Mouse (Mus musculus): Measurements from ENCODE around the gene Gps2. TPM values are rescaled to one million over a fixed set of nuclear protein-coding genes. Genes with fewer than 3 reads are reported as not detected.

Gps2 gene
- polyA plus RNA-seq, 1 experiment from 2014 or later: 92.0 TPM

DNA sequence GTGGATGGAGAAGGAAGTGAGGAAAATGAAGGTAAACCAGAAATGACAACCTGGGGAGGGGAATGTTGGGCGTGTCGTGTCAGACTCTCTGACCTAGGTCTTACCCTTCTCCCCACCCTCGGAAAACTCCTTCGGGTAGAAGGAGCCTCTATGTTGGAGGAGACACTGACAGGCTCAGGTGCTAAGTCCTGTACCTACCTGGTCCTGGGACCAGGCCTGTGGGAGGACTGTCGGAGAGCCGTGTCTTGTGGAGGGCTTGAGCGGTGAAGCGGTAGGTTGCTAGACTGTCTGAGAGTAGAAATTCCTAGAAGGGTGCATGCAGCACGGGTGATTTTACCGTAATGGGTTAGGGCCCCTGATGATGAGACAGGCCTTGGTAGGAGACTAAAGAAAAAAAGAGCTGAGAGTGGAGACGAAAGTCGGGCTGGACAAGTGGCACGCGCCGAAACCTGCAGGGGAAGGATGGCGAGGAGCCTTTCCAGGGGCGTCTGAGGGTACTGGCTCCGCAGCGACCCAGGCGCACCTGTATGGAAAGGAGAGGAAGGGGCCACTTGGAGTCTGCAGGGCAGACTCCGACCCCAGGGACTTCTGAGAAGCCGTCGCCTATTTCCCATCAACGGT is 51.1 kb downstream of the Gps2 start, which contains the start of gene Cldn7:
TSS of gene Cldn7 (plus strand) at position 130 of the 621 bp plus-strand sequence.
- H3K9me3 ChIP-seq: no peaks in the 10 kb centered on the region
- H3K36me3 ChIP-seq: peaks cover 18% of the 10 kb centered on the region
- H3K4me2 ChIP-seq (replicated peaks): peak within 1 kb of the TSS; percentile 38
- H3K9ac ChIP-seq: no peak within 1 kb of the TSS
- H3K4me3 ChIP-seq: peak within 1 kb of the TSS; percentile 11; the same call in 1 of the 2 replicates
- H3K27ac ChIP-seq: no peak within 1 kb of the TSS
- H3K4me1 ChIP-seq: peaks cover 15% of the 10 kb centered on the region
- ATAC-seq (ENCODE audit: low FRiP score, low read depth): no peak
- H3K27me3 ChIP-seq (replicated peaks): peaks cover 71% of the 10 kb centered on the region
- 11% methylated on average over 24 of the region's 24 CpGs for WGBS

DNA sequence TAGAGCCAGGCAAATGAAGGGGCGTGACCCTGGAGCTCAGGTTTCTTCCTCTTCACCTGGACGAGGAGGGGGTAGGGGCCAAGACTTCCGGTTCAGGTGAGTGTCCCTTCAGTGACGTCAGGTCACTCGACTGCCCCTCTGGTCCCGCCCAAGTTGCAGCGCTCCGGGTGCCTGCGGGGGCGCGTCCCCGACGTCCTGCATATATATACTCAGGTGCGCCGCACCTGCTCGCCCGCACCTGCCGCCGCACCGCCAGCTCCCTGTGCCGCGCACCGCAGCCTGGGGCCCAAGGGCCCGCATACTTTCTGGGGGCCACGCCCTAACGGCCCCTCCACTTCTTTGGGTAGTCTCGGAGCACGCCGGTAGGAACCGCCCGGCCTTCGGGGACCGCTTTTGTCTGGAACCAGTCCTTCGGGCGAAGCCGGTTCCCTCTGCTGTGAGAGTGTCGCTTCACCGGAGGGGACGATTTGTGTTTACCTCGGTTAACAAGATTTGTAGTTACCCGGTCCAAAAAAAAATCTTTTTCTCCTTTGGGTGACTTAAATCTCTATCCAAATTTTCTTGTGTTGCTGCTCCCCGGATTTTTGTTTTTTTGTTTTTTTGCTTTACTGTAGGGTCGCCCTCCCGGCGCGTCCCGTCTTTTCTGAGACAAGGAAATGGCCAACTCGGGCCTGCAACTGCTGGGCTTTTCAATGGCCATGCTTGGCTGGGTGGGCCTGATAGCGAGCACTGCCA is 51.8 kb downstream of the Gps2 start:
- peaks cover 71% of the 10 kb centered on the region for H3K27me3 ChIP-seq (replicated peaks)
- no peaks in the 10 kb centered on the region for H3K9me3 ChIP-seq
- peak overlapping the region; percentile 55 for H3K4me2 ChIP-seq (replicated peaks)
- no peak overlapping the region for H3K27ac ChIP-seq
- 2% methylated on average over 49 of the region's 49 CpGs for WGBS
- peaks cover 15% of the 10 kb centered on the region for H3K4me1 ChIP-seq
- H3K4me3 ChIP-seq: peak overlapping the region; percentile 11
- ATAC-seq (ENCODE audit: low FRiP score, low read depth): no peak
- H3K36me3 ChIP-seq: peaks cover 25% of the 10 kb centered on the region
- H3K9ac ChIP-seq: no peak overlapping the region

Small RNA genes lying within 50 kb of the gene (microRNA-seq; reads per million reads assigned to microRNA genes)
- not detected for gene Mir6924

Other genes starting within 250 kb of the Gps2 start
- 7.7 and 8.0 TPM in 2 replicates for gene Cd68, start 247.7 kb upstream of the Gps2 start, polyA plus RNA-seq (2016; fragmentation: Nextera tagmentation; extraction: Ambion mirVana)
- 598 and 684 TPM in 2 replicates for gene Eif4a1, start 241.5 kb upstream of the Gps2 start, polyA plus RNA-seq (2016; fragmentation: Nextera tagmentation; extraction: Ambion mirVana)
- gene Senp3, start 231.8 kb upstream of the Gps2 start, polyA plus RNA-seq (2016; fragmentation: Nextera tagmentation; extraction: Ambion mirVana): 97.8 and 115 TPM in 2 replicates
- 0.20 TPM in 1 of 2 replicates, not detected in the other for gene Tnfsf13, start 228.1 kb upstream of the Gps2 start, polyA plus RNA-seq (2016; fragmentation: Nextera tagmentation; extraction: Ambion mirVana)
- 1.9 and 2.7 TPM in 2 replicates for gene Tnfsf12, start 218.0 kb upstream of the Gps2 start, polyA plus RNA-seq (2016; fragmentation: Nextera tagmentation; extraction: Ambion mirVana)
- 1.4 TPM in 2 replicates for gene Tnfsfm13, start 217.8 kb upstream of the Gps2 start, polyA plus RNA-seq (2016; fragmentation: Nextera tagmentation; extraction: Ambion mirVana)
- 28.5 and 31.2 TPM in 2 replicates for gene Polr2a, start 155.3 kb upstream of the Gps2 start, polyA plus RNA-seq (2016; fragmentation: Nextera tagmentation; extraction: Ambion mirVana)
- not detected in 2 replicates for gene Slc35g3, start 151.9 kb upstream of the Gps2 start, polyA plus RNA-seq (2016; fragmentation: Nextera tagmentation; extraction: Ambion mirVana)
- gene Zbtb4, start 148.0 kb upstream of the Gps2 start, polyA plus RNA-seq (2016; fragmentation: Nextera tagmentation; extraction: Ambion mirVana): 2.3 and 2.4 TPM in 2 replicates
- gene Chrnb1, start 117.9 kb upstream of the Gps2 start, polyA plus RNA-seq (2016; fragmentation: Nextera tagmentation; extraction: Ambion mirVana): 5.3 and 5.8 TPM in 2 replicates
- 4.1 and 5.6 TPM in 2 replicates for gene Fgf11, start 112.0 kb upstream of the Gps2 start, polyA plus RNA-seq (2016; fragmentation: Nextera tagmentation; extraction: Ambion mirVana)
- gene Tmem102, start 108.3 kb upstream of the Gps2 start, polyA plus RNA-seq (2016; fragmentation: Nextera tagmentation; extraction: Ambion mirVana): 1.1 and 1.7 TPM in 2 replicates
- not detected in 2 replicates for gene Gm39566, start 98.6 kb upstream of the Gps2 start, polyA plus RNA-seq (2016; fragmentation: Nextera tagmentation; extraction: Ambion mirVana)
- not detected in 2 replicates for gene Spem2, start 95.4 kb upstream of the Gps2 start, polyA plus RNA-seq (2016; fragmentation: Nextera tagmentation; extraction: Ambion mirVana)
- gene Spem1, start 91.7 kb upstream of the Gps2 start, polyA plus RNA-seq (2016; fragmentation: Nextera tagmentation; extraction: Ambion mirVana): 0.52 TPM in 1 of 2 replicates, not detected in the other
- gene Nlgn2, start 76.1 kb upstream of the Gps2 start, polyA plus RNA-seq (2016; fragmentation: Nextera tagmentation; extraction: Ambion mirVana): 14.1 and 16.6 TPM in 2 replicates
- gene Tmem256, start 75.4 kb upstream of the Gps2 start, polyA plus RNA-seq (2016; fragmentation: Nextera tagmentation; extraction: Ambion mirVana): 325 and 328 TPM in 2 replicates
- gene Plscr3, start 67.5 kb upstream of the Gps2 start, polyA plus RNA-seq (2016; fragmentation: Nextera tagmentation; extraction: Ambion mirVana): 64.4 and 69.9 TPM in 2 replicates
- 0.22 and 0.30 TPM in 2 replicates for gene Tnk1, start 55.2 kb upstream of the Gps2 start, polyA plus RNA-seq (2016; fragmentation: Nextera tagmentation; extraction: Ambion mirVana)
- not detected in 2 replicates for gene Tmem95, start 35.9 kb upstream of the Gps2 start, polyA plus RNA-seq (2016; fragmentation: Nextera tagmentation; extraction: Ambion mirVana)
- gene Kctd11, start 32.5 kb upstream of the Gps2 start, polyA plus RNA-seq (2016; fragmentation: Nextera tagmentation; extraction: Ambion mirVana): 3.1 TPM in 2 replicates
- 0.54 and 0.90 TPM in 2 replicates for gene Acap1, start 18.3 kb upstream of the Gps2 start, polyA plus RNA-seq (2016; fragmentation: Nextera tagmentation; extraction: Ambion mirVana)
- 17.7 and 18.1 TPM in 2 replicates for gene 2810408A11Rik, start 12.9 kb upstream of the Gps2 start, polyA plus RNA-seq (2016; fragmentation: Nextera tagmentation; extraction: Ambion mirVana)
- gene Neurl4, start 12.8 kb upstream of the Gps2 start, polyA plus RNA-seq (2016; fragmentation: Nextera tagmentation; extraction: Ambion mirVana): 19.8 and 20.4 TPM in 2 replicates
- 1,451 and 1,549 TPM in 2 replicates for gene Eif5a, start 8.1 kb downstream of the Gps2 start, polyA plus RNA-seq (2016; fragmentation: Nextera tagmentation; extraction: Ambion mirVana)
- 5.5 and 6.0 TPM in 2 replicates for gene Ybx2, start 21.9 kb downstream of the Gps2 start, polyA plus RNA-seq (2016; fragmentation: Nextera tagmentation; extraction: Ambion mirVana)
- gene Slc2a4, start 34.3 kb downstream of the Gps2 start, polyA plus RNA-seq (2016; fragmentation: Nextera tagmentation; extraction: Ambion mirVana): 12.3 and 12.4 TPM in 2 replicates
- 2.1 and 3.2 TPM in 2 replicates for gene Cldn7, start 50.9 kb downstream of the Gps2 start, polyA plus RNA-seq (2016; fragmentation: Nextera tagmentation; extraction: Ambion mirVana)
- 23.0 and 24.3 TPM in 2 replicates for gene Ctdnep1, start 67.3 kb downstream of the Gps2 start, polyA plus RNA-seq (2016; fragmentation: Nextera tagmentation; extraction: Ambion mirVana)
- gene Elp5, start 68.6 kb downstream of the Gps2 start, polyA plus RNA-seq (2016; fragmentation: Nextera tagmentation; extraction: Ambion mirVana): 129 and 131 TPM in 2 replicates
- gene Gabarap, start 77.3 kb downstream of the Gps2 start, polyA plus RNA-seq (2016; fragmentation: Nextera tagmentation; extraction: Ambion mirVana): 577 and 592 TPM in 2 replicates
- 89.4 and 92.5 TPM in 2 replicates for gene Phf23, start 81.9 kb downstream of the Gps2 start, polyA plus RNA-seq (2016; fragmentation: Nextera tagmentation; extraction: Ambion mirVana)
- 39.0 and 40.7 TPM in 2 replicates for gene Dvl2, start 86.7 kb downstream of the Gps2 start, polyA plus RNA-seq (2016; fragmentation: Nextera tagmentation; extraction: Ambion mirVana)
- 59.1 and 63.7 TPM in 2 replicates for gene Acadvl, start 101.5 kb downstream of the Gps2 start, polyA plus RNA-seq (2016; fragmentation: Nextera tagmentation; extraction: Ambion mirVana)
- 23.6 and 25.5 TPM in 2 replicates for gene Dlg4, start 103.1 kb downstream of the Gps2 start, polyA plus RNA-seq (2016; fragmentation: Nextera tagmentation; extraction: Ambion mirVana)
- 0.68 and 1.1 TPM in 2 replicates for gene Asgr1, start 140.2 kb downstream of the Gps2 start, polyA plus RNA-seq (2016; fragmentation: Nextera tagmentation; extraction: Ambion mirVana)
- 0.61 TPM in 1 of 2 replicates, not detected in the other for gene Asgr2, start 178.8 kb downstream of the Gps2 start, polyA plus RNA-seq (2016; fragmentation: Nextera tagmentation; extraction: Ambion mirVana)
- gene Mgl2, start 216.4 kb downstream of the Gps2 start, polyA plus RNA-seq (2016; fragmentation: Nextera tagmentation; extraction: Ambion mirVana): 0.48 TPM in 1 of 2 replicates, not detected in the other
- gene Clec10a, start 242.3 kb downstream of the Gps2 start, polyA plus RNA-seq (2016; fragmentation: Nextera tagmentation; extraction: Ambion mirVana): 0.37 and 0.39 TPM in 2 replicates